Mouse (Mus musculus): ENCODE measurements around the gene Ppp1r27.

DNA sequence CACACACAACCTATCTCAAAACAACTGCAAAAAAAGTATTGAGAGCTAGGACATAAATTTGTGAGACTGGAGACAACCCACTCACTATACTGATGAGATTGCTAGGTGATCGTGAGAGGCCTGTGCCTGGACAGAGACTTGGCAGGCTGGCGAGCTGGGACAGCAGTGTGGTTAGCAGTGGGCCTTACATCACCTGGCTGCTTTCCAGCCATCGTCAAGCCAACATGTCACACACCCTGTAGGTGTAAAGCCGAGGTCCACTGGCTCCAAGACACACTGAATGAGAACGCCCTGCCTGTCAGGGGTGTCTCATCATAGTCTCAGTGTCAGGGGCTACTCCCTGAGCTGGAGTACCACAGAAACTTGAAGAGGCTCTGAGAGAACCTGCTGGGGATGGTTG lies 1.8 kb upstream of the Ppp1r27 start:
- TF ChIP-seq POLR2A (IDR thresholded peaks at IDR 0.05; ENCODE audit: borderline replicate concordance, insufficient read depth, low read length) (no peak), CTCF (IDR thresholded peaks at IDR 0.05; ENCODE audit: borderline replicate concordance, insufficient read depth, low read depth, low read length) (no peak)
